Mouse (Mus musculus) mouse embryonic stem cell (cell line): ENCODE measurements around the gene Kifc1.

Experiments used
- in situ Hi-C, 2 experiments: fragments of 300-500 bp; cut with MboI; formaldehyde crosslinking; loops; 1 replicate in 1 of 2; 3 replicates in 1 of 2; pipeline ENCODE4 v1.14.3; 2019 to 2020; ENCODE audit warnings: low sequenced_read_pairs in 2 of 2, low pct_unique_long_range_greater_than_20kb in 1 of 2, mixed read lengths in 1 of 2; ENCODE audit not compliant: unreplicated experiment in 1 of 2

Gene Kifc1

DNA sequence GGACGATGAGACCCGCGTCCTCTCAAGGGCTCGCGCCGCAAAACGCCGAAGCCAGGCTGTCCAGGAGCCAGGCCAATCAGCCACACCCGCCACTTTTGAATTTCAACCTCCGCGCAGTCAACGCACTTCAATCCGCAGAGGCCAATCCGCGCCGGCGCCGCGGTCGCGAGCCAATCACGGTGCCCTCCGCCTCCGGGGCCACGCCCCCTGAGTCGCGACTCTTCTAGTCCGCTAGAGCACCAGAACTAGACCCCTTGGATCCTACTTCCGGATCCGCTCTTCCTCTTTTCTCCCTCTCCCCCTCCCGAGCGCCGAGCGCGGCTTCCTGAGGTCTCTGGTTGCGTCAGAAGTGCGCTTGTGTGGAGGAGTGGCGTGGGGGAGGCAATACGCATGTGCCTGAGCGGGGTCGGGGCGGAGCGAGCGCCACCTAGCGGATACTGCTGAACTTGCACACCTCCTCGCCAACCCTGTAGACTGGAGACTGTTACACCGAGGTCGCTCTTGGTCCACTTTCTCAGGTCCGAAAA is at the start of gene Kifc1:
Gene Kifc1, minus strand, starts transcription at position 129 of the 527 bp plus-strand sequence.
- in situ Hi-C loops = loop anchor here in 1 of 2 experiments (5.0 kb wide), 1 partner anchor 42 kb away; no protein-coding TSS in a partner anchor

- in situ Hi-C loops = no loop called here
Measured at GRCm38 (mm10) chr17:33938783-33939182, 48.3 kb upstream of the Kifc1 start.

DNA sequence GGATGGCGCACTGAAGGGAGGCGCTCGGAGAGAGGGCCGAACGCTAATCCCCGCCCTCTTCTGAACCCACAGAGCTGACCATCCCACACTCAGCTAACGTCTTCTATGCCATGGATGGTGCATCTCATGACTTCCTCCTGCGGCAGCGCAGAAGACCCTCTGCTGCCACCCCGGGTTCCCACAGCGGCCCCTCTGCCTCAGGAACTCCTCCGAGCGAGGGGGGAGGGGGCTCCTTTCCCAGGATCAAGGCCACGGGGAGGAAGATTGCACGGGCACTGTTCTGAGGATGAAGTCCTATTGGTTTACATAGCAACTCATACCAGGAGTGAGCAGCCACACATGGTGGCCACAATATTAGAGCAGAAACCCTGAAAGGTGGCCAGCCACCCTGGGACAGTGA is 46.5 kb upstream of the Kifc1 start:
- in situ Hi-C loops = no loop called here

- in situ Hi-C loops = no loop called here
Measured at GRCm38 (mm10) chr17:33935422-33936055, 45.1 kb upstream of the Kifc1 start.

- in situ Hi-C loops = loop anchor here in 1 of 2 experiments (5.0 kb wide), 1 partner anchor 41 kb away; the partner anchor contains the start of gene Kifc1
Measured at GRCm38 (mm10) chr17:33932970-33933369, 42.5 kb upstream of the Kifc1 start.

DNA sequence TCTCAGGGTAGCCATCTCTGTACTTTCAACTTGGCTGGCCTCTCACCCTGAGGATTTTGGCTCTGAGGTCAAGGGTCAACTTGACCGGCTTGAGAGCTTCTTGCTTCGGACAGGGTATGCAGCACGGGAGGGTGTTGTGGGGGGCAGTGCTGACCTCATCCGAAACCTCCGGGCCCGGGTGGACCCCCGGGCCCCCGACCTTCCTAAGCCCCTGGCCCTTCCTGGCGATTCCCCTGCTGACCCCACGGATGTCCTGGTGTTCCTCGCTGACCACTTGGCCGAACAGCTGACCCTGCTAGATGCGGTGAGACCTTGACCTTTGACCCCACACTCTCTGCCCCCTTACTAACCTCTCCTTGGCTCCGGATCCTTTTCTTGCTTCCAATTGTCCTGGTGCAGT is 42.0 kb upstream of the Kifc1 start:
- in situ Hi-C loops = loop anchor here in 1 of 2 experiments (5.0 kb wide), 1 partner anchor 40 kb away; the partner anchor contains the start of gene Kifc1

DNA sequence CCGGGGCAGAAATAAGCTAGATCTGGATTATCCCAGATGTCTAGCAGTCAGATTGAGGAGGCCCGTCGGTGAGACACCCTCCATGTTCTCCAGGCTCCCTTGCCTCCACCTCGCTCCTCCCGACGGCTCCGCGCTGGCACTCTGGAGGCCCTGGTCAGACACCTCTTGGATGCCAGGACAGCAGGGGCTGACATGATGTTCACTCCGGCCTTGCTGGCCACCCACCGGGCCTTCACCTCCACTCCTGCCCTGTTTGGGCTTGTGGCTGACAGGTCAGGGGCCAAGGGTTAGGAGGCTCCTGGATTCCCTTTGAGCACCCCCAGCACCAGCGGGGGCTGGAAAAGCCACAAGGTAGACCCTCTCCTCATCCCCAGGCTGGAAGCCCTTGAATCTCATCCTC is 41.5 kb upstream of the Kifc1 start:
- in situ Hi-C loops = loop anchor here in 1 of 2 experiments (5.0 kb wide), 1 partner anchor 40 kb away; the partner anchor contains the start of gene Kifc1

- in situ Hi-C loops = loop anchor here in 1 of 2 experiments (5.0 kb wide), 1 partner anchor 39 kb away; the partner anchor contains the start of gene Kifc1
Measured at GRCm38 (mm10) chr17:33931159-33931866, 40.9 kb upstream of the Kifc1 start.

- in situ Hi-C loops = loop anchor here in 1 of 2 experiments (5.0 kb wide), 1 partner anchor 38 kb away; the partner anchor contains the start of gene Kifc1
Measured at GRCm38 (mm10) chr17:33930280-33931158, 40.1 kb upstream of the Kifc1 start.

GRCm38 (mm10) chr17:33929371-33930279 is 39.2 kb upstream of the Kifc1 start, which contains the start of gene Rgl2:
Rgl2 (plus strand) TSS chr17:33929543.
- in situ Hi-C loops = loop anchor here in 1 of 2 experiments (5.0 kb wide), 1 partner anchor 37 kb away; the partner anchor contains the start of gene Kifc1

DNA sequence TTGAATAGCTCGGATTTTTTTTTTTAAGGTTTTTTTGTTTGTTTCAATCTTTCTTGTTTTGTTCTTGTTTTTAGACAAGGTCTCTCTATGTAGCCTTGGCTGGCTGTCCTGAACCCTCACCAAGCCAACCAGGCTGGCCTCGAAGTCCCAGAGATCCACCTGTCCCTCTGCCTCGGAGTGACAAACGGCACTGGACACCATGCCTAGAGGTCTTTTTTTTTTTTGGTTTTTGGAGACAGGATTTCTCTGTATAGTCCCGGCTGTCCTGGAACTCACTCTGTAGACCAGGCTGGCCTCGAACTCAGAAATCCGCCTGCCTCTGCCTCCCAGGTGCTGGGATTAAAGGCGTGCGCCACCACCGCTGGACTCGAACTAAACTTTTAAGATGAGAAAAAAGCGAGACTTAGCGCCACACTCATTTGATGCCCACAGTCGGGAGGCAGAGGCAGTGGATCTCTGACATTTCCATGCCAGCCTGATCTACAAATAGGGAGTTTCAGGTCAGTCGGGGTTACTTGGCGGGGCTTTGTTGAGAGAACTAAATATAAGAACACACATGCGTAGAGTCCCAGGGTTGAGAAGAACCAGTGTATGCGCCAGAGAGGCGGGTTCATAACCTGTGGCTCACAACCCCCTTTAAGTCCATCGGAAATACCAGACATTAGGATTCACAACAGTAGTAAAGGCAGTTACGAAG is 37.9 kb upstream of the Kifc1 start:
- in situ Hi-C loops = no loop called here

DNA sequence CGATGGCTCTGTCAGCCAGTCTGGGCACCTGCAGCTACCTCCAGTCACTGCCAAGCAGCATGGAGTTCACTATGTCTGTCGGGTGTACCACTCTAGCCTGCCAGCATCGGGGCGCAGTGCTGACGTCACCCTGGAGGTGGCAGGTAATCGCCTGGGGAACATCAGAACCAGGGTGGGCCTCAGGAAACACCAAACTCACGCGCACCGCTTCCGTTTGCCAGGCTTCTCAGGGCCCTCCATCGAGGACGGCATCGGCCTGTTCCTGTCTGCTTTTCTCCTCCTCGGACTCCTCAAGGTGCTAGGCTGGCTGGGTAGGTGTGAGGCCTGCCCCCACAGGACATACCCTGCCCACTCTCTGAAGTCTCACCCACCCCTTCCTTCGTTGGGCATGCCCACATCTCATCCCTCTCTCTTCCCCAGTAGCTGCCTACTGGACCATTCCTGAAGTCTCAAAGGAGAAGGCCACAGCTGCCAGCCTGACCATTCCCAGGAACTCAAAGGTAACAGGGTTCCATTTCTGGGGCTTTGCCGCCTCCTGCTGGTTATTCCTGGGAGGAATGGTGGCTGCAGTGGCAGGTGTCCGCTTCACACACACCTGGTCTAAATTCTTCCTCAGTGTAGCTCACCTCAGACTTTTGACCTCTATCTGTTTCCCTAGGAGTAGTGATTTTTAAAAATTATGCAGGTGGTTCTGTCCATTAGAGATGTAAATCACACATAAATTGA is 35.9 kb upstream of the Kifc1 start:
- in situ Hi-C loops = no loop called here

GRCm38 (mm10) chr17:33925406-33926116 is 35.1 kb upstream of the Kifc1 start:
- in situ Hi-C loops = no loop called here

- in situ Hi-C loops = no loop called here
Measured at GRCm38 (mm10) chr17:33924577-33925283, 34.3 kb upstream of the Kifc1 start.

- in situ Hi-C loops = no loop called here
Measured at GRCm38 (mm10) chr17:33921361-33921760, 30.9 kb upstream of the Kifc1 start.
